19 mouse cellular contexts compared by ENCODE assay signal in the genomic region with DNA sequence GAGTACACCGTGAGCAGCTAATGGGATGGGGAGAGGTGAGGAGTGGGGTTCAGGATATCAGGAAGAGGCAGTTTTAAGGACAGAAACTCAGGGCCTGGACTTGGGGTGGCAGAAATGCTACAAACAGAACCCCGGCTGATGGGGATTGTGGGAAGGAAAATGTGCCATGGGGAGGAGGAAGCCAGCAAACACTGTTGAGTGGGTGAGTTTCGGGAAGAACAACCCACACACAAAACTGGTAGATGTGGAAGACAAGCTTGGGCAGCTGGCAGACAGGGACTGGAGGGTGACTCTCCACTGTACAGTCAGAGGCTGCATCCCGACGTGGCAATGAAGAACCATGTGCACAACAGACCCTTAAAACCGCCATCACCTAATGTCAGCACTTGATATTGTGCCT.
DNase-seq lines count a peak whose midpoint lies in the region.
"Had no signal": no experiment of that assay in that cellular context is flagged by ENCODE, and none has a peak within 500 bp of the region (broad histone marks: within the 10 kb centered on the region; RNA-seq: fewer than 3 reads in every experiment).

No protein-coding gene starts in this region.

- intact Hi-C loops in left cerebral cortex, postnatal 4 days (cut with DNase I), result no loop called here

- peak; percentile 46 to 61 for DNase-seq in frontal cortex, postnatal 36 days (ENCODE audit: low spot score in 2 of 2)
- DNase-seq in frontal cortex, postnatal 14 days (ENCODE audit: low spot score in 2 of 2), result no peak
- DNase-seq in left cerebral cortex, adult 18-20 months (ENCODE audit: low spot score in 2 of 2), result peak; percentile 39 to 66
- DNase-seq in left cerebral cortex, postnatal 4 days, result no peak
- peak; percentile 48 for DNase-seq in right cerebral cortex, postnatal 25 days
- DNase-seq in right cerebral cortex, postnatal 4 days, result no peak
- DNase-seq in kidney, adult 11 months, result no peak
- DNase-seq: adrenal gland, postnatal 14 days; cerebellum, adult 11-12 months; cerebellum, adult 9-11 months; embryo, embryonic 11 days; gastrocnemius, postnatal 25 days; heart, adult 11 months; kidney, adult 2 months; kidney, postnatal 36 days; liver, postnatal 0 days; lung, postnatal 36 days; thymus, adult 2 months; thymus, postnatal 36 days had no signal

Comparison
In these comparisons a context has a peak if more than half of its experiments do, and no peak if none do; other contexts are left out.
1. DNase-seq: peak in frontal cortex, postnatal 36 days (2 of 2), left cerebral cortex, adult 18-20 months (2 of 2) and right cerebral cortex, postnatal 25 days (single experiment); none in frontal cortex, postnatal 14 days (0 of 2), left cerebral cortex, postnatal 4 days (single experiment), right cerebral cortex, postnatal 4 days (single experiment) and kidney, adult 11 months (single experiment).